Mouse (Mus musculus) left cerebral cortex, postnatal 14 days (tissue): Measurements from ENCODE around the gene Cit. TPM values are rescaled to one million over a fixed set of nuclear protein-coding genes. Genes with fewer than 3 reads are reported as not detected.

Experiments
- DNase-seq, 2 experiments: peaks; one replicate each; pipeline ENCODE4 v3.0.0; 2021 to 2022; ENCODE audit warnings: low spot score in 2 of 2, mixed read lengths in 1 of 2
- intact Hi-C: fragments of 180-260 bp; cut with DNase I; formaldehyde crosslinking; loops from one replicate; pipeline ENCODE4 v1.15.1; 2025
- total RNA-seq, 2 experiments: library from RNA; stranded (reverse); gene quantifications; 2 replicates each; pipeline ENCODE4 v1.2.3; 2021

Cit gene
- total RNA-seq, 2 experiments from 2014 or later: 149 to 175 TPM

- intact Hi-C loops: no loop called here
- no peak for DNase-seq
Measured at GRCm38 (mm10) chr5:115950936-115951335, 105.9 kb downstream of the Cit start.

- intact Hi-C loops: no loop called here
- peak in 1 of 2 experiments; percentile 33 for DNase-seq
Measured at GRCm38 (mm10) chr5:115953173-115953572, 108.1 kb downstream of the Cit start.

GRCm38 (mm10) chr5:115954084-115954483, 109.0 kb downstream of the Cit start:
- intact Hi-C loops: no loop called here
- peak; percentile 46 to 51 for DNase-seq

GRCm38 (mm10) chr5:115954549-115954948, 109.5 kb downstream of the Cit start:
- no peak for DNase-seq
- intact Hi-C loops: no loop called here

- intact Hi-C loops: no loop called here
- DNase-seq: peak; percentile 60 to 71
Measured at GRCm38 (mm10) chr5:115955131-115955530, 110.1 kb downstream of the Cit start.

DNA sequence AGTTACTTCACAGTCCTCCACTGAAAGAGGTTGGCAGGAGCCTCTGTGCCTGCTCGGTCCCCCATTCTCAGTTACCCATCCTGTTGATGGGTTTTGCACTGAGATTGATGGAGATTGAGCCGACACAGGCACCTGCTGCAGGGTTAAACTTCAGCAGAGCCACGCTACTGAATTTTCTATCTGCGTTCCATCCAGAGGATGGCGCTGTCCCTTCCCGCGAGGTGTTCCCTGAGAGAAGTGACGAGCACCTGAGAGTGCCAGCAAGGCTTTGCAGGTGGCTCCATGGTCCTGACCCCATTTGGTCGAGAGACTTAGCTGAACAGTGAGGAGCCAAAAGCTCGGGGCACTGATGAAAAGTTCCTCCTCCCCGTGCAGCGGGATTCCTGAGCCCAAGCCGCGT, 111.0 kb downstream of the Cit start:
- intact Hi-C loops: no loop called here
- DNase-seq: no peak

GRCm38 (mm10) chr5:115957177-115957576, 112.1 kb downstream of the Cit start:
- DNase-seq: no peak

DNA sequence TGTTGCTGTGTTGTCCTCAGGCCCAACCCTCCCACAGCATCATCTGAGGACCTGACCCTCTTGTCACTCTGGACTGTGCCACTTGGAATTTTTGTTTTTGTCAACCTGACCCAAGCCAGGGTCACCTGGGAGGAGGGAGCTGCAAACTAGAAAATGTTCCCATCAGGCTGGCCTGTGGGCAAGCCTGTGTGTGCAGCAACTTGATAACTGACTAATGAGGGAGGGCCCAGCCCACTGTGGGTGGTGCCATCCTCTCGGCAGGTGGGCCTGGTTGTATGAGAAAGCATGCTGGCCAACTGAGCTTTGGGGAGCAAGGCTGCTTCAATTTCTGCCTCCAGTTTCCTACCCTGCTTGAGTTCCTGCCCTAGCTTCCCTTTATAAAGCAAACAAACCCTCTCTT, 113.3 kb downstream of the Cit start:
- DNase-seq: no peak
- intact Hi-C loops: no loop called here

More at GRCm38 (mm10) chr5:115957177-115957576, 112.1 kb downstream of the Cit start:
- intact Hi-C loops: no loop called here

DNA sequence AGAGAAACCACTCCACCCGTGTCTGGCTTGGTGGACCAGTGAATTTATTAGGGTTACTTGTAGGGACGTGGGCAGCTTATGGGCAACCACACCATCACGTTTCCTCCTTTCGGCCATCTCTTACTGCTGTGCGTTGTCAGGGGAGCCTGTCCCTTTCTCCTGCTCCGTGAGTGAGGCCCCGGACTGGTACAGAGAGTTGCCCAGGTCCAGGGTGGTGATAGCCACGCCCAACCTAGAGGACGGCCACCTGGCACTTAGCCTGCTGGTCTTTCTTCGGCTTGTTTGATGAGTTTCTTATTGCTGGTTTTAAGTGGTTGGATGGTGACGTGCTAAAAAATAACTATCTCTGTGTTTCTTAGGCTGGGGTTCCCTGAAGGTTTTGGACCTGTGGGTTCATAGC, 113.7 kb downstream of the Cit start:
- no peak for DNase-seq
- intact Hi-C loops: no loop called here

- intact Hi-C loops: no loop called here
- DNase-seq: peak; percentile 53 to 70
Measured at GRCm38 (mm10) chr5:115961809-115962208, 116.7 kb downstream of the Cit start.

DNA sequence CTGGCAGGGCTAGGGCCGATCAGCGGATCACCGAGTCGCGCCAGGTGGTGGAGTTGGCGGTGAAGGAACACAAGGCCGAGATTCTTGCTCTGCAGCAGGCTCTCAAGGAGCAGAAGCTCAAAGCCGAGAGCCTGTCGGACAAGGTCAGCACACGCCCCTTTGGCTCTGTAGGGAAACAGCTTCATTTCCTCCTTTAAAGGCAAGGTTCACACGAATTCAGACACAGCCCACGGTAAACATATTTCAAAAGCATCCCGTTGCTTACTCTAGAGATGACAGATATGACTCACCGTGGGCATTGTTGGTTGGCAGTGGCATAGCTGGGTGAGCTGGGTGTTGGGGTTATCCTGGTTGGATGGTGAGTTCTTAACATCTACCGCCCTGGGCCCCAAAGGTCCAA, 126.2 kb downstream of the Cit start:
- no peak for DNase-seq
- intact Hi-C loops: no loop called here

DNA sequence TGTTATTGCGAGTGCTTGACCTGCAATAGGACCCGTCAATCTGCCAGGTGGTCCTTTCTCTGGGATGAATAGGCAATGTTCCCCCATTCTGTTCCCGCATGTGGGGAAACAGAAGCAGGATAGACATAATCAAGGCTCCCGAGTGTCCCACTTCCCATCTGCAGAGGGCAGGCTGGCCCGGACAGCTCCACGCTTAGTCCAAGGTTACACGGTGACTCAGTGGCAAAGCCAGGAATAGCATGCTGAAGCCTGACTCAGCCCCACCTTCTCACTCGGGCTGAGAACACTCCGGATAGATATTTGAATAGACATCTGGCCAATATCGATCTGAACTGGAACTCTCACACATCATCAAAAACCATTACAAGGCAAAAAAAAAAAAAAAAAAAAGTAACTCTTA, 130.6 kb downstream of the Cit start:
- intact Hi-C loops: no loop called here
- no peak for DNase-seq

GRCm38 (mm10) chr5:115976446-115976845, 131.4 kb downstream of the Cit start:
- intact Hi-C loops: no loop called here

DNA sequence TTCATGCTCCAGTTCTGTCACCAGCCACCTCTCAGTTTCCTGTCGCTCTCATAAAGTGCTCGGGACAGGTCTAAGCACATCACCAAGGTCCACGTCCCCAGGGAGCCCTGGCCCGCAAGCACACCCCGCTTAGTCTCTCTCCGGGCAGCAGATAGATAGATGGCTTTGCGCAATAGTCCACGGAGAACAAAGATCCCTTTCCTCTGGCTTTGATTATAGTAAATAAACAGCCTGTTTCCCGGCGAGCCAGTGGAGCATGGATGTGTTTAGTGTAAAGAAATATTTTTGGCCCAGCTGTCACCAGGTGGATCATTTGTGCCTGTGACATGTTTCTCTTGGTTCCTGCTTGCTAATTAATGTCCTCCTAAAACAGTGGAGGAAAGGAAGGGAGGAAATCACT, 132.2 kb downstream of the Cit start:
- DNase-seq: no peak
- intact Hi-C loops: no loop called here

More at GRCm38 (mm10) chr5:115976446-115976845, 131.4 kb downstream of the Cit start:
- no peak for DNase-seq

DNA sequence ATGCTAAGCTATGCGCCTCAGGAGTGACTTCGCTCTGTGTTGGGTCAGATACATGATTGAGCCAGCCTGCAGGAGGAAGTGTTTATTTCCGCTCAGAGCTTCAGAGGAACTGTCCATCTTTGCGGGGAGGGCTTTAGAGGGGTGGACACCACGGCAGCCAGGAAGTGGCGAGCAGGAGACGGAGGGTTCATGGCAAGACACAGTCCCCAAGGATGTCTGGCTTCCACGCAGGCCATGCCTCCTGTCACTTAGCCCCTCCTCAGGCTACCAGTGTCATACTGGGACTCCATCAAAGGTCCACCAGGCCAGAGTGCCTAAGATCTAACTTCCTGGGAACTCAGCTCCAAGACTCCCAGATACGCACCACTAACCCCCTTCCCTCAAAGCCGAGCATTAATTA, 132.7 kb downstream of the Cit start:
- intact Hi-C loops: no loop called here

DNA sequence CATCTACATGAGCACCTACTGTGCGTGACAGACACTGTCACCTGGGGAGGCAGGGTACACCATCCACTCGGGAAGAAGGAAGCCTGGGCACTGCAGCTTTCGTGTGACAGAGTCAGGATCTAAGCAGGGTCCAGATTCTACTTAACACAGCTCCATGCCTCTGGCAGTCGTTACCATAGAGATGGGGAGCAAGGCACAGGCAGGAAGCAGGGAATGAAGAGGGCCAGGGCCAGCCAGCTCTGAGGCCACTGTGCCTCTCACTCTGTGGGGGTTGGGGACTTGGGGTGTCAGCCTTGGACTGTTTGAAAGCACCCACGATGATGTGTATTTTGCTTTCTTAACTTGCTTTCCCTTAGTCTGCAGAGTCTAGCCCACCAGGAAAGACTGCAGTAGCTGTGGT, 133.2 kb downstream of the Cit start:
- intact Hi-C loops: no loop called here
- no peak for DNase-seq

More for the DNA sequence above, 132.7 kb downstream of the Cit start:
- no peak for DNase-seq

- intact Hi-C loops: no loop called here
Measured at GRCm38 (mm10) chr5:115979134-115979696, 134.1 kb downstream of the Cit start.

GRCm38 (mm10) chr5:115980537-115980936, 135.5 kb downstream of the Cit start:
- no peak for DNase-seq
- intact Hi-C loops: no loop called here

More at GRCm38 (mm10) chr5:115979134-115979696, 134.1 kb downstream of the Cit start:
- DNase-seq: peak in 1 of 2 experiments; percentile 53

DNA sequence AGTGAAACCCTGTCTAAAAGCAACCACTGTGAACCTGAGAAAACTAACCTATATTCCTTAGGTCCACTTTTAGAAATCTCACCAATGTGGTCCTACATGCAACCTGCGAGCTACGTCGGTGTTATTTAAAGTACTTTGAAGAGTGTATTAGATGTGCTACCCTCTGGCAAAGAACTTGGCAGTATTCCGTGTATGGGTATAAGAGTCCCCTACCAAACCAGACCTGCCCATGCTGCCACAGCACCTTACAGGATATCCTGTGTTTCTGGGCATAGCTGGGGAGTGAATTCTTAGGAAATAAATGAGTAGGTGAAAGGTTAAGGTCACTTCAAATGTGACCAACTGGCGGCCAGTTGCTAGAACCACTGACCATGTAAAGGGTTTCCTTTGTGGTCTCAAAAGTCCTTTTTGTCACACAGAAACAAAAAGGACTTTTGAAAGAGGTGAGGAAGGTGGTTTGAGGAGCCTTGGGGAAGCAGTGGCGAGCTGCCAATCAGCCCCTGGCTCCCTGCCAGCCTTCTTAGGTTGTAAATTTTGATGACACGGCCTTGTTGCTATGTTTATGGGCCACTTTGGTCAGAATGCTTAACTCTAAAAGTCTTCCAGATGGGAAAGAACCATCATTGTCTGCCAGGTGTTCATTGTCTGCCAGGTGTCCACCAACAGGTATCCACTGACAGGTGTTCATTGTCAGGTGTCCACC, 137.7 kb downstream of the Cit start:
- intact Hi-C loops: no loop called here
- no peak for DNase-seq

GRCm38 (mm10) chr5:115984392-115984791, 139.3 kb downstream of the Cit start:
- intact Hi-C loops: no loop called here

DNA sequence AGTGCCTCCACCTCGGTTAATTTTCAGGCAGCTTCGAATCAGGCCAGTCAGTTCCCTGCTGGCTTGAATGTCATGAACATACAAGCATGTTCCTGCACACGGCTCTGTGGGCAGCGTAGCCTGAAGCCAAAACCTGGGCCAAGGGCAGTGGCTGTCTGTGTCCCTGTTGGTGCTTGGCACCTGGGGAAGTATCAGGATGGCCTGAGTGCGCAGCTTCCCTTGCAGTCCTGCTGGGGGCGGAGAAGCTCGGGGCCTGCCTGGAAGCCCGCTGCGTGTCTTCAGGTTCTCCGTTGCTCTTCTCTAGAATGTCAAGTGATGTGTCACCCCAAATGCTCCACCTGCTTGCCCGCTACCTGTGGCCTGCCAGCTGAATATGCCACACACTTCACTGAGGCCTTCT, 140.0 kb downstream of the Cit start:
- intact Hi-C loops: no loop called here

More at GRCm38 (mm10) chr5:115984392-115984791, 139.3 kb downstream of the Cit start:
- no peak for DNase-seq

More for the DNA sequence above, 140.0 kb downstream of the Cit start:
- DNase-seq: no peak
